Mouse (Mus musculus): Measurements from ENCODE around the gene Tom1.

DNA sequence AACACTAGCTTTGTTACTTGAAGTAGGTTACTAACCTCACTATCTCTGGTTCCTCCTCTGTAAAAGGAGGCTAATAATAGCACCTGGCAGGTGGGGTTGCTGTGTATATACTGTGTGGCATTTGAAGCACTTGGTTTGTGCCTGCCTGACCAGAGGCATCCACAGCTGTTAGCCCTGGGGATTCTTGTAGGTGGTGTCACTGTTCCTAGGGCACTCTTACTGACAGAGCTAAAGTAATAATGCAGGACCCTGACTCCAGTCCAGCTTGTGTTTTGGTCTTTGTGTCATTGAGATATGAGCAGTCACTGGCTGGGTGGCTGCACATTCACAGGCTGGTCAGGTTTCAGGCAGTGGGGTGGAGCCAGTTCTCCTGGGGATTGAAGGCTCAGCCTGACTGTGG is 5.0 kb downstream of the Tom1 start:
- no peak for TF ChIP-seq CTCF (IDR thresholded peaks at IDR 0.05; ENCODE audit: low read depth)
- TF ChIP-seq EP300 (IDR thresholded peaks at IDR 0.05; ENCODE audit: low read depth): no peak

Measured in liver, embryonic 14.5 days (tissue).